Mouse (Mus musculus): ENCODE data around the gene 1700016H13Rik.

The 1700016H13Rik gene

DNA sequence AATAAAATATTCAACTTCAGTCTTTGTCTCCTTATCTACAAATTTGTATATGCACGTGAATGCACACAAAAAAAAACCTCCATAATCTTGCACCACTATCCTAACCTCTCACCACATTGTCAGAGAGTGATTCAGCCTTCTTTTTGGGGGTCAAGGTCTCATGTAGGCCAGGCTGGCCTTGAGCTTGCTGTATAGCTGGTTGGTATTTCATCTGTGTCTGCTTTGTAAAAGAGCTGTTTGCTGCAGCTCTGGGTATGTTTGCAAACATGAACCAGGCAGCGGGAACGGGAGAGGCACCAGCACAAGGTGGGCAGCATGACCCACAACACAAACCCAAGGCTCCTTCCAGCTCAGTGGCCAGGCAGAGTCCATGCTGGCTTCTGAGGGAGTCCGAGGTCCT is 17.8 kb upstream of the 1700016H13Rik start:
- DNase-seq (ENCODE audit: low spot score in 2 of 2) = no peak

DNA sequence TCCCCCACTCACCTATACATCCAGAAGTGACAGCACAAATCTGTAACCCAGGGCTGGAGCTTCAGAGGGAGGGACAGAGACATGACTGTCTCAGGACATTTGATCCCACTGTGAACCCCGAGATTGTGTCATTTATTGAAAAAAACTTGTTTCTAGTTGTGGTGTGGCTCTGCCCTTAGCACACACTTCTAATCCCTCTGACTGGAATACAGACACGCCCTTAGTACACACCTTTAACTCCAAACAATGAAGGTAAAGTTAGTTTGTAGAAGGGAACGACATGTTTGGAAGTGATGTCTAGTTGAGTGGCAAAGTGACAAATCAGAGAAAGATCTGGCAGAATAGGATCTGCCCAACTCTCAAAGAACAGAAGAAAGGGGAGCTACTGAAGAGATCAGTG is 16.0 kb upstream of the 1700016H13Rik start:
- DNase-seq (ENCODE audit: low spot score in 2 of 2) = no peak

DNA sequence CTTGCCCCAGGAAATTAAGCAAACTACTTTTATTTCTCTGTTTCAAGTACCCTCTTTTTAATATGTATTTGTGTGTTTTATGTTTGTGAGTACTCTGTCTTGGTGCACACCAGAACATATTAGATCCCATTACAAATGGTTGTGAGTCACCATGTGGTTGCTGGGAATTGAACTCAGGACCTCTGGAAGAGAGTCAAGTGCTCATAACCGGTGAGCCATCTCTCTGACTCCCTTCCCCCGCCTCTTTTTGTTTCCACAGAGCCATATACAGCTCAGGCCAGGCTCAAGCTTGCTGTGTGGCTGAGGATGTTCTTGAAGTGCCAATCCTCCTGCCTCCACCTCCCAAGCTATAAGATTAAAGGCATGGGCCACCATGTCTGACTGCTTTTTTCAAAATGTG is 10.1 kb upstream of the 1700016H13Rik start:
- no peak for DNase-seq (ENCODE audit: low spot score in 2 of 2)

DNA sequence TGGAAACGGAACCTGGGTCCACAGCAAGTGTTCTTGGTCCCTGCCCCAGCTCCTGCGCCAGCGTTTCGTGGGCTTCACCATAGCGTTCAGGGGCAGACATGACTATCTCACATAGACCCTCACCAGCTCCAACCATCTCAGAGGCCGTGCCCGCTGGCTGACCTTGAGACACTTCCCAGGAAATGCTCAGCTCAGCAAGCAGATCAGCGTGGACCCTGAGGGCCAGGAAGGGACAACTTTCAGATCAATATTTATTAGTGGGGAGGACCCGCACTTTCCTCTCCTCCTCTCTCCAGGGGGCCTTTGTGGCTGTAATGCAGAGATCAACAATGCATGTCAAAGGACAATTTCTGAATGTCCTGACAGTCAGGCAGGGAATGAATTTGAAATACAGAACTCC is 9.1 kb upstream of the 1700016H13Rik start:
- no peak for DNase-seq (ENCODE audit: low spot score in 2 of 2)

DNA sequence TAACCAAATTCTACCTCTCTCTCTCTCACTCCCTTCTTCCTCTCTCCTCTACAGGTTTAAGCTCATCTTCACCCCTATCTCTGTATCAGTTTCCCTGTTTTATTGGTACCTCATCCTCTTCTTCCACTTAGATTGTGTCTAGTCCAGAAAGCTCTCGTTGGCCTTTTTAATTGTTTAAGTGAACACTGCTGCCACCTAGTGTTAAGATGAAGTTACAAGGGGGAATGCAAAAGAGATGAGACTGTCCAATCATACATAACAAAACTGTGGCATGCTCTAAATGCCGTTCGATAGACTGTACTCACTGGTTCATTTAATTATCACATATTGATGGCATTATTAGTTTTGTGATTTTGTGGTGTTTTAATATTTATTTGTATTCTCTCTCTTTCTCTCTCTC is 3.8 kb upstream of the 1700016H13Rik start:
- DNase-seq (ENCODE audit: low spot score in 2 of 2) = no peak

DNA sequence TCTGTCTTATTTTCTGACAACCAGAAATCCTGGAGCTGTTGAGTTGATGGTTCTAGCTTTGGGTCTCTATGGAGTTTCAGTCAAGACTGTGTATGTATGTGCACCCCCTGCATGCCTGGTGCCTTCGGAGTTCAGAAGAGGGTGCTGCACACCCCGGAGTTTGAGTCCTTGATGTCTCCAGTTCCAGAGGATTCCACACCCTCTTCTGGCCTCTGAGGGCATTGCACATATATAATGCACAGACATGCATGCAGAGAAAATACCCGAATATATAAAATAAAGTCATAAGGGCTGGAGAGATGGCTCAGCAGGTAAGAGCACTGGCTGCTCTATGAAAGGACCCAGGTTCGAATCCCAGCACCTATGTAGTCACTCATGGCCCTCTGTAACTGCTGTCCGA is 3.1 kb upstream of the 1700016H13Rik start:
- DNase-seq (ENCODE audit: low spot score in 2 of 2) = peak in 1 of 2 experiments; percentile 22

DNA sequence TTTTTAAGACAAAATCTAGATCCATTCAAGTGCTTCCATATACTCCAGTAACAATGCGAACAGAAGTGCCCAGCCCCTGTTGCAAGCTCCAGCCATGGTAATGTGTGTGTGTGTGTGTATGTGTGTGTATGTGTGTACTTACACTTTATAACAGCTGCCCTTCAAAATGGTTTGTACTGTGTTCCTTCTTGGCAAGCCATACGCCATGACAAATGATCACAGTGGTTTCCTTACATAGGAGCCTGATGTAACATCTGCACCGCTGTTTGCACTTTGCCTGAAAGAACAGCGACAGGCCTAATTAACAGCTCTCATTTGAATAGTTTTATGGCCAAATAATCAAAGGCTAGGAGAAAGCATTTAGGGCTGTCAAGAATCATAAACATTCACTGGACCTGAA is 1.0 kb downstream of the 1700016H13Rik start:
- no peak for DNase-seq (ENCODE audit: low spot score in 2 of 2)

DNA sequence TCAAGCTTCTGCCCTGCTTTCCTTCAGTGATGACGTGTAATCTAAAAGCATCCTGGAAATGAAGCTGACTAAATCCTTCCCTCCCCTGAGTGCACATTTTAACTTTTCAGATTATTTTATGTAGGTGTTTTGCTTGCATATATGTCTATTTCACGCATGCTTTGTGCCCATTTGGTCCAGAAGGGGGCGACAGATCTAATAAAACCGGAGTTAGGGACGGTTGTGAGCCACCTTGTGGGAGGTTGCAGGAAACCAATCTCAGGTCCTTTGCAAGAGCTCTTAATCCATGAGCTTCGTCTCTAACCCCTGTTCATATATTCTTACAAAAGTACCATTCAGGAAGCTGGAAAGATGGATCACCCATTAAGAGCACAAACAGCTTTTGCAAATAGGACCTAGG is 1.6 kb downstream of the 1700016H13Rik start:
- peak in 1 of 2 experiments; percentile 49 for DNase-seq (ENCODE audit: low spot score in 2 of 2)

DNA sequence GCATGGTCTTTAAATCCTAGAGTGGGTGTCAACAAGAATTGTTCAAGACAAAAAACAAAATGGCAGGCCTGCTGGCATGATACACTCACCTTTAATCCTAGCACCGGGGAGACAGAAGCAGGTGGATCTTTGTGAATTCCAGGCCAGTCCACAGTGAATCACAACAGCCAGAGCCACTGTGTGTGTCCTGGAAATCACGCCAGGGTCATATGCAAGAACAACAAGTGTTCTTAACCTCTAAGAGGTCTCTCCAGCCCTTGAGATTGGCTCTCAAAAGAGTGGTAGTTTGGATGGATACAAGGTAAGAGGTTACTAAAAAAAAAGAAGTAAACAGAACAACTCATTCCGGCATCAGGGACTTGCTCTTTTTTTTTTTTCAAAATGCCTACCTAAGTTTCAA is 8.5 kb downstream of the 1700016H13Rik start:
- no peak for DNase-seq (ENCODE audit: low spot score in 2 of 2)

DNA sequence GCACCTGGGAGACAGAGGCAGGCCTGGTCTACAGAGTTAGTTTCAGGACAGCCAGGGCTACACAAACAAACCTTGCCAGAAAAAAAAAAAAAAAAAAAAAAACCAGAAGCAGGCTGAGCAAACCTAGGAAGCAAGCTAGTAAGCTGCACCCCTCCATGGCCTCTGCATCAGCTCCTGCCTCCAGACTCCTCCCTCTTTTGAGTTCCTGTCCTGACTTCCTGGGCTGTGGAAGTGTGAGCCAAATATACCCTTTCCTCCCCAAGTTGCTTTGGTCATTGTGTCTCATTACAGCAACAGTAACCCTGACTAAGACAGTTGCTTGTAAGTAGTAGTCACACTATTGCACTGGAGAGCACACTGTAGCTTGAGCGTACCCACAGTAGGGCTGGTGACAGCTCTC is 11.6 kb downstream of the 1700016H13Rik start:
- no peak for DNase-seq (ENCODE audit: low spot score in 2 of 2)

DNA sequence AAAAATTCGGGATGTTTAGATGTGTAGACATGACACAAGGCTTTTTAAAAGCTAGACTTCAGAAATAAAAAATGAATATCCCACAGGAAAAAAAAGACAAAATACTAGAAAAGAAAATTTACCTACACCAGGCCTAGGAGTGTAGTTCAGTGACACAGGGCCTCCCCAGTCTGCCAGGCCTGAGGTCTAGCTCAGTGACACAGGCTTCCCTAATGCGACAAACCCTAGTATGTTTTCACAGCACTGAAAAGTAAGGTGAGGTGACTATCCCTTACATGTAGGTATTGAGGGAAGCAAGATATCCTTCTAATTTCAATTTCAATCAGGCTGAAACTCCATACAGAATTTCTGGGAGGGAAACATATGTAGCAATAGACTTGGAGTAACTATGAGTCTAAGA is 18.6 kb downstream of the 1700016H13Rik start:
- no peak for DNase-seq (ENCODE audit: low spot score in 2 of 2)

DNA sequence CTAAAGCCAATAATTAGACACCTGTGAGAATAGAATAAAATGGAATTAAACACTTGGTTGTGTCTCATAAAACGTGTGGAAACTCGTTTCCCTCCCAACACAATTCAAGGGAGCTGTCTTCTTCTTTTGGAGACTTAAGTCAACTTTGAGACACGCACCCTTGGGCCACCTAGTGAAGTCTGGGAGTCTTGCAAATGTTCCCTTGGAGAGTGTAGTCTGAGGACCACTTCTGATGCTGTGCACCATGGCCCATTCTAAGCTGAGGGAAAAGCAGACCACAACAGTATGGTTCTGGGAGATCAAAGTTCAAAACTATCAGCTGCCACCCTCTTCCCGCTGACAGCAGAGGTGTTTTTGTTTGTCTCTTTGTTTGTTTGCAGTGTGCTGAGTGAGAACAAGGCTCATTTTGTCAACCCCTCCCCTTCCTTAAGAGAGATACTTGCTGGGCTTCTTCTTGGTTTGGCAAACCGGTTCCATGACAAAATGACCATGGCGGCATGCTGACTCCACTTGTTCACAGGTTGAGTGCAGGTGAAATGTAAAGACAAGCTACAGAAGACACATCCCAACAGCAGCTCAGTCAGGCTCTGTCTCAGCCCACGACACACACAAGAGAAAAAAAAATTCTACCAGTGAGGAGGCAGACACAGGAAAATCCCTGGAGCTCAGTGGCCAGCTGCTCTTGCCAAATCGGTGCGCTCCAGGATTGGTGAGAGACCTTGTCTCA is 25.8 kb downstream of the 1700016H13Rik start:
- DNase-seq (ENCODE audit: low spot score in 2 of 2) = no peak

DNA sequence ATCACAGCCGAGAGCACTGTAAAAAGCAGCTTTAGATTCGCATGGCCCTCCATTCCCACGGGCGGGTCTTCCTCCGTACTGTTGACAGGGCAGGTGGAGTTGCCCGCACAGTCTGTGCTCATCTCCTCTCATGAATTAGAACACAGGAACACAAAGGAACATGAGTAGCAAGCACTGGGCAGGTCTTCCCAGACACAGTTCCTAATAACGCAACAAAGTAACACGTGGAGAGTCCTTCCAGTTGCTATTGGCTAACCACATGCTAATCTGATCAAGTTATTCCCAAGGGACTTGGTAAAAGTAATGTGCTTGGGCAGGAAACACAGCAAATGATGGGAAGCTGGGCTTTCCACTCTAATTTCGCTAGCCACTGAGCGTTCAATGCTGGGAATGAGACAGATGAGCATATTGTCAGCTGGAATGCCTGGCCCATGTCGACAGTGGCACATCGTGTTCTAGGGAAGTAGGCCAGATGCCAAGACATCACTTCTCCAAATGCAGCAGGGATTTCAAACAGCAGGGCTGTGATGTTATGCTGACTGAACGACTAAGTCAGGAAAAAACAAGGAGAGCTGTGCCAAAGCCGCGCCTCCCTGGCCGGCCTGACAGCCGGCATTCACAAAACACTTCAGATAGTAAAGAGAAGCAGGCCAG is 26.6 kb downstream of the 1700016H13Rik start, which contains the start of gene Slc10a6:
Gene Slc10a6 (minus strand): TSS at position 293 of the 654 bp plus-strand sequence.
- DNase-seq (ENCODE audit: low spot score in 2 of 2) = peak in 1 of 2 experiments; percentile 15

DNA sequence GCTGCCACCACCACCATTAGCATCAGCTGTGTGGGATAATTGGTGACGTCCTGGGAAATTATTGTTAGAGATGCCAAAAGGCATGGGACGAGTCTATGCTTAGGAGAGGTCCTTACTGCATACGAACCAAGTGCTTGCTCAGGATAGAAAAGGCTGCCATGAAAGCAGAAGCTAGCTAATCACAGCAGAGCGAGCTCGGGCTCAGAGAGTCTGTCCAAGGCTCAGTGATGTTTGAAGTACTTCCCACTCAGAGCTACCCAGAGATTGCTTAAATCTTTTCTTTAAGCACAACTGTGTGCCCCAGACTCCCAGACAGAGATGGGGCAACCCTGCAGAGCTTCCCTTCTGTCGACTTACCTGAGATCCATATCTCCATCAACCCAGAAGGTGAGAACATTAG is 27.3 kb downstream of the 1700016H13Rik start:
- no peak for DNase-seq (ENCODE audit: low spot score in 2 of 2)

DNA sequence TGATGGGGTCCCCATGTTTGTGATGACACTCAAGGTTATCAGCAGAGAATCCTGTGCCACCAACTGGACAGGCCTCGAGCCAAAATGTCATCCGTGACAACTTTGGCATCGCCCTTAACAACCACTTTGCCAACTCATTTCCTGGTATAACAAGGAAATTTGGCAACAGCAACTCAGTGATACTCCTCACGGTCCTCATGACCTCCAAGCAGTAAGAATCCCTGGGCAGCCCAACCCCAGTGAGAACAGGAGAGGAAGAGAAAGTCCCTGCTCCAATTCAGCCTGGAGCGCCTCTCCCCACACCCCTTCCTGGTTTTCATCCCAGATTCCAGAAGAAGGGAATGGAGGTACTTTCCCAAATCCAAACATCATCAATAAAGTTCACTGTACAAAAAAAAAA is 31.0 kb downstream of the 1700016H13Rik start:
- DNase-seq (ENCODE audit: low spot score in 2 of 2) = no peak

DNA sequence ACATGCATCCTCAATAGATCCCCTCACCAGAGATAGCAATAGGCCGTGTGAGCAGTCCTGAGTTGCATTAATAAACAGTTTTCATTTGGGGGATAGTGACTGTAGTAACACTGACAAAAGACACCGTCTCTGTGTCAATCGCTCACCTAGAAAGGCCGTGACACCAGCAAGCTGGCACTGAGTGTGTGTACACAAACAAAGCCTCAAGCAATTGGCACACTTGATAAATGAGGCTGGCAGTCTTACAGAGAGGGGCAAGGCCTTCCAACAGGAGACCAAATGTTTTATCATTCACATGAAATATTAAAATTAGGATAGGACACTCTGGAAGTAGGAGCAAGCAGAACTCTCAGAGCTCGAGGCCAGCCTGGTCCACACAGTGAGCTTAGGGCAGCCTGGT is 33.5 kb downstream of the 1700016H13Rik start:
- no peak for DNase-seq (ENCODE audit: low spot score in 2 of 2)

DNA sequence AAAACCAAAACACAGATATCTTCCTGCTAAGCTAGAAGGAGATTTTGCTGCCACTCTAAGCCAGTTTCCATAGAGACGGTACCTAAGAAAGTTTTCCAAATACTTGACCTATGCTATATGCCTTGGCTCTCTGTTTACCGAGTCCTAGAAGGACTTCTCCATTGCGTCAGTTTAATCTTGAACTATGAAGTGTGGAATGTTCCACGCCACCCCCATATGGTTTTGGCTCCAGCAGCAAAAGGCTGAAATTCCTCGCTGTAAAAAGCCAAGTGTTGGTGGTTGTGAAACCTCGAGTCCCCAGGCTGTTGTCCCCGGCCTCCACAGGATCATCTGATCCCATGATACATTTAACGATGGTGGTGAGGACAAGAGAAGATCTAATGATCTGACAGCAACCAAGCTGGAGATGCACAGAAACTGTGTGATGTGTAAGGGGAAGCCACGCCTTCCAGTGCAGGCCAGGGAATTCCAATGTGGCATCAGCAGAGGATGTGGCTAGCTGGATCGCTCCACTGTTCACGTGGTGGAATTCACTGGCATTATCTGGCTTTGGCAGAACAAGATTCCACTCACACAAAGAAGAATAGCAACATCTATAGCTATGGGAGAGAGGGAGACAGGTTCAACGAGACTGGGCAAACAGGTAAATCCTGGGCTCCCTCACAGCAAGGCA is 35.4 kb downstream of the 1700016H13Rik start:
- no peak for DNase-seq (ENCODE audit: low spot score in 2 of 2)

DNA sequence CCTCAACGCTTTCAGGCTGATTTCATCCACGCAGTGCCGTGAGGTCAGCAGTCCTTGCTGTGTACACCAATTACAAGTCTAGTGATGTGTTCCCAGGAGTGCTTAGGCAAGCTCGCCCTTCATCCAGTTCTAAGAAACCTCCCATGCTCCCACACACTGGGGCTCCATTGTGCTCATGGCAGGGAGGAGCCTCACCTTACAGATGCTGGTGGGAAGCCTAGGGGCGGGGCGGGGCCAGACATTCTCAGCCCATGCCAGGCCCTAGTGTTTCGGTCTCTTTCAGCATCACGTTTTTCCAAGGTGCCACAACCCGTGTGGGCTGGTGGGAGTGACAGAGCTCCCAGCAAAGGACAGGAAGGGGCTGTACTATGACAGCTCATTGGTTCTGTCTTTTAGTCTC is 38.6 kb downstream of the 1700016H13Rik start:
- no peak for DNase-seq (ENCODE audit: low spot score in 2 of 2)

DNA sequence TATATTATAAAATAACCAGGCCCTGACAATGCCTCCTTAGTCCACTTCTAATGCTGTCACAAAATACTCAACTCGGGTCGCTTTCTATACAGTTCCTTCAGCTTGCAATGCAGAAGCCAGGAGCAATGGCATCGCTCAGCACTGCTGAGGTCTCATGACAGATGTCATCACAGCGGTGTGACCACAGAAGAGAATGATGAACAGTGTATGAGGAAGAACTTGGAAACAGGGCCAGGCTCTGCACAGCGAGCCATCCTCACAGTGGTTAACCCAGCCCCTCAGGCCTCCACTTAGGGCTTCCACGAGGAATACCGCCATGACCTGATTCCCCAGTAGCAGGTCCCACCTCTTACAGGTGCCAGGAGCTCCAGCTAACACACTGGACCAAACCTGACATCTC is 41.5 kb downstream of the 1700016H13Rik start:
- no peak for DNase-seq (ENCODE audit: low spot score in 2 of 2)

DNA sequence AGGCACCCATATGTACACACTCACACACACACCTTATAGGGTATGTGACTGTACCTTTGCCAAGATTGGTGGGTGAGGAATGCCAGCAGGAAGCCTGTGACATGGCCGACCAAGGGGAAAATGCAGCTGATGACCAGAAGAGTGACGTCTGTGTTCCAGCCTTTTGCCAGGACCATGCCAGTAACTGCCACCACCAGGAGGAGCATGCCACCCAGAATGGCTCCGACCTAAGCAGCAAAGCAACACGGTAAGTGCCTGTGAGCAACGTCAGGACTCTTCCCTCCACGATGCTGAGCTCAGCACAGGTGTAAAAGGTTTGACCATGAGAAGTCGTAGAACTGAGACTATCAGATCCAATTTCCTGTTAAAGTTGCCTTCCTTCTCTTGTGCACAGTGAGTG is 43.5 kb downstream of the 1700016H13Rik start:
- DNase-seq (ENCODE audit: low spot score in 2 of 2) = no peak

DNA sequence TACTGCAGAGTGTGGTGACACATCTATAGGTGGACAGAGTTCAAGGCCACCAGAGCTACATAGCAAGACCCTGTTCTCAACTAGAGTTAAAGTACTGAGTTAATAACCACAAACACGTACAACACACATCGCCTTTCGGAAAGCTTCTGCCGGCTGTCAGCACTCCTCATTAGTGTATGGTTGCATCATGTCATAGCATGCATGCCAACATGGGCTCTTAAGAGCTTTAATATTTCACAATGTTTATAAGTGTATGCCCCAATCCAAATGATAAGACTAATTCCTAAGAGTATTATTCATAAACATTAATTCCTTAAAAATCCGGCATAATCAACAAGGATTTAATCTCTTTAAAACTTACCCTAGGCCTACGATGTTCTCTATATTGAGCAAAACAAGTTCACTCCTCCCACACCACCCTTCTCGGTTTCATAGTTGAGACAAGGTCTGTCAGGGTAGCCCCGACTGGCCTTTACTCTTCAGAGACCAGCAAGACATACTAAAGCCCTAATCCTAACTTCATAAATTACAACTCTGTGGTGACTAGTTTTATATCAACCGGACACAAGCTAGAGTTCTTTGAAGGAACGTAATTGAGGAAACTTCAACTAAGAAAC is 44.8 kb downstream of the 1700016H13Rik start:
- no peak for DNase-seq (ENCODE audit: low spot score in 2 of 2)

DNA sequence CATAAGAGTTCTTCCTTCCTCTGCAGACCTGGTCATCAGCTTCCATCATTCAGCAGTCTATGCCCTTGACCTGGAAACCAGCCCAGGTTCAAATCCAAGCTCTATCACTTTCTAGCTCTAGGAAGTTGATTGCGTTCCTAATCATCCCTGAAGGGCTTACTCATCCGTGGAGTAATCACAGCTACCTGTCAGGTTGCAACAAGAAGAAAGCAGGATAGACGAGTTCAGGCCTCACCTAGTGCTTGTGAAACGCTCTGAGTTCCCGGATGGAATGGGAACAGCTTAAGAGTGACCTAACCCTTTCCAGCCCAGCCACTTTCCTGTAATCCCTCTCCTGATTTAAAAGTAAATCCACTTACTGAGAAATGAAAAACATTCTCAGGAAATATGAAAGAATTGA is 45.7 kb downstream of the 1700016H13Rik start:
- no peak for DNase-seq (ENCODE audit: low spot score in 2 of 2)

DNA sequence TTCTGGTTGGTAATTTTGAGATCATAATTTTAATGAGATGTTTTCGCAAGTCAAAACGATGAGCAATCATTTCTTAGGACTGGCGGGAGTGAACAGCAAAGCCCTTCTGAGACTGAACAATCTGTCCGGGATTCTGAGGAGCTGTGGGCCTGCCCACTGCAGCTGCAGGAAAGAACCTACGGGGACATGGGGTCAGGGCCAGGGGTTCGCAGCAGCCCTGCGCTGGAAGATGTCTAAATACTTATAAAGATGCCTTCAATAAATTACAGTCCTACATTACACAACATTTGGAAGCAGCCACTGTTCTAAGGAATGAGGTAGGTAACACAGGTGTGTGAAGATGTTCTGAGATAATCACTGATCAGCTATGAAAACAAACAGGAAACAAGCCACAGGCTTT is 50.1 kb downstream of the 1700016H13Rik start:
- no peak for DNase-seq (ENCODE audit: low spot score in 2 of 2)

Measured in spleen, postnatal 10 days (tissue).